Mouse (Mus musculus): ENCODE measurements around the gene Mdm4. TPM values are rescaled to one million over a fixed set of nuclear protein-coding genes. Genes with fewer than 3 reads are reported as not detected.

Gene Mdm4
- polyA plus RNA-seq, 1 experiment from 2014 or later: 33.2 TPM

DNA sequence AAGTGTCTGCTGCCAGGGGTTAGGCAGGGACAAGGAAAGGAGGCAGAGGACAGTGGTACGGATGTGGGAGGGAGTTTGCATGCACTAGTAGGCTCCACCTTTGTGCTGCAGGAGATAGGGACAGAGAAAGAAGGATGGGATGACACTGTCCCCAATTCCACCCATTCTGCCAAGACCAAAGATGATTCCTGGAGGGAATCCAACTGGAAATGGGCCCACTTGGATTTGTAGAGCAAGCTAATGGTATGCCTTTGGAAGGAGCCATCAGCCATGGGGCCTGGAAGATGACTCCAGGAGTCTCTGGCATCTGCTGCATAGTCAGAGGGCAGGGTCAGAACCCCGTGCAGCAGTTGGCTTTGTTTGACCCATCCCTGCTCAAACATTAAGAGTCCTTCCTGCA is 97.9 kb downstream of the Mdm4 start:
- H3K36me3 ChIP-seq (ENCODE audit: control insufficient read depth, insufficient read depth, low read length): no peaks in the 10 kb centered on the region
- H3K9me3 ChIP-seq (ENCODE audit: control insufficient read depth, low read length): no peaks in the 10 kb centered on the region
- no peak overlapping the region for H3K27ac ChIP-seq (replicated peaks; ENCODE audit: low read depth, low read length)
- DNase-seq (ENCODE audit: low spot score) (no peak), ATAC-seq (ENCODE audit: insufficient number of reproducible peaks, low FRiP score, low TSS enrichment, low read depth) (no peak)
- peaks cover 4% of the 10 kb centered on the region; the same call in 1 of the 2 replicates for H3K4me1 ChIP-seq (ENCODE audit: control insufficient read depth, insufficient read depth, low read length)
- WGBS: 78% methylated on average over 2 of the region's 2 CpGs
- no peak overlapping the region for H3K9ac ChIP-seq (ENCODE audit: low read length)
- H3K4me3 ChIP-seq (ENCODE audit: low read depth, low read length): no peak overlapping the region
- no peaks in the 10 kb centered on the region for H3K27me3 ChIP-seq (ENCODE audit: control insufficient read depth, insufficient read depth, low read length)
- H3K4me2 ChIP-seq (ENCODE audit: low read depth, severe bottlenecking): no peak overlapping the region

DNA sequence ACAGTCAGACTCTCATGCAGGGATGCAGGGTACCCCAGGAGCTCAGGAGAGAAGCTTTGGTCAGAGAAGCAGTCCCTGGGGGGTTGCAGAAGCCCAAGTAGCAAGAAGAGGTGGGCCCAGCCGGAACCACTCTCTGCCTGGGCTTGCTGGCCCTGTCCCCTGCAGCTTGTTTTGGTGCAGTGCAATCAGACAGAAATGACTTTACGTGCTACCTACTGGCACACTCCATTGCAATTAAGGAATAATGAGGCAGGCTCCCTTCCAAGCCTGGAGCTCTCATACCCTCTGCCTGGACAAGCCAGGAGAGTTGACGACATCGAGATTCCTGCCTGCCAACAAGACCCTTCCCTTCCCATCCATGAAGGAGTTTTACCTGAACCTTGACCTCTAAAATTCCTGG is 100.1 kb downstream of the Mdm4 start:
- H3K4me3 ChIP-seq (ENCODE audit: low read depth, low read length): no peak overlapping the region
- no peak for ATAC-seq (ENCODE audit: insufficient number of reproducible peaks, low FRiP score, low TSS enrichment, low read depth)
- peaks cover 4% of the 10 kb centered on the region; the same call in 1 of the 2 replicates for H3K4me1 ChIP-seq (ENCODE audit: control insufficient read depth, insufficient read depth, low read length)
- H3K36me3 ChIP-seq (ENCODE audit: control insufficient read depth, insufficient read depth, low read length): no peaks in the 10 kb centered on the region
- no peak for DNase-seq (ENCODE audit: low spot score)
- H3K27me3 ChIP-seq (ENCODE audit: control insufficient read depth, insufficient read depth, low read length): no peaks in the 10 kb centered on the region
- H3K27ac ChIP-seq (replicated peaks; ENCODE audit: low read depth, low read length): no peak overlapping the region
- WGBS: 50% methylated on average over 4 of the region's 4 CpGs
- H3K4me2 ChIP-seq (ENCODE audit: low read depth, severe bottlenecking): no peak overlapping the region
- H3K9ac ChIP-seq (ENCODE audit: low read length): no peak overlapping the region
- no peaks in the 10 kb centered on the region for H3K9me3 ChIP-seq (ENCODE audit: control insufficient read depth, low read length)

DNA sequence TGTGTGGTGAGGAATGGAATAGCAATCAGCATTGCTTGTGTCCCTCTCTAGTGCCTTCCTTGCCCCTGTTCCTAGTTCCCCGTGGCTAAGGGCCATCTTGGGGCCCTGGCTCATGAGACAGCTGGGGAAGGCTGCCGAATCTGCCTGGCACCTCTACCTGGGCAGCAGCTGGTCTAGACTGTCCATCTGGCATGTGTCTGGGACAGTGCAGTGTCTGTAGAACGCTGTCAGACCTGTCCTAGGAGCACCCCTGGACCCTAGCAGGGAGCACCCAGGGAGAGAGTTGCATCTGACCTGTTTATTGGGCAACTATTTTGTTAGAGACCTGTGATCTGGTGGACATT is 101.5 kb downstream of the Mdm4 start:
- ATAC-seq (ENCODE audit: insufficient number of reproducible peaks, low FRiP score, low TSS enrichment, low read depth): no peak
- DNase-seq (ENCODE audit: low spot score): no peak
- no peaks in the 10 kb centered on the region for H3K9me3 ChIP-seq (ENCODE audit: control insufficient read depth, low read length)
- no peak overlapping the region for H3K9ac ChIP-seq (ENCODE audit: low read length)
- no peak overlapping the region for H3K4me3 ChIP-seq (ENCODE audit: low read depth, low read length)
- no peaks in the 10 kb centered on the region for H3K27me3 ChIP-seq (ENCODE audit: control insufficient read depth, insufficient read depth, low read length)
- H3K36me3 ChIP-seq (ENCODE audit: control insufficient read depth, insufficient read depth, low read length): no peaks in the 10 kb centered on the region
- H3K27ac ChIP-seq (replicated peaks; ENCODE audit: low read depth, low read length): no peak overlapping the region
- H3K4me1 ChIP-seq (ENCODE audit: control insufficient read depth, insufficient read depth, low read length): peaks cover 4% of the 10 kb centered on the region; the same call in 1 of the 2 replicates
- no peak overlapping the region for H3K4me2 ChIP-seq (ENCODE audit: low read depth, severe bottlenecking)
- WGBS: 49% methylated on average over 3 of the region's 3 CpGs

DNA sequence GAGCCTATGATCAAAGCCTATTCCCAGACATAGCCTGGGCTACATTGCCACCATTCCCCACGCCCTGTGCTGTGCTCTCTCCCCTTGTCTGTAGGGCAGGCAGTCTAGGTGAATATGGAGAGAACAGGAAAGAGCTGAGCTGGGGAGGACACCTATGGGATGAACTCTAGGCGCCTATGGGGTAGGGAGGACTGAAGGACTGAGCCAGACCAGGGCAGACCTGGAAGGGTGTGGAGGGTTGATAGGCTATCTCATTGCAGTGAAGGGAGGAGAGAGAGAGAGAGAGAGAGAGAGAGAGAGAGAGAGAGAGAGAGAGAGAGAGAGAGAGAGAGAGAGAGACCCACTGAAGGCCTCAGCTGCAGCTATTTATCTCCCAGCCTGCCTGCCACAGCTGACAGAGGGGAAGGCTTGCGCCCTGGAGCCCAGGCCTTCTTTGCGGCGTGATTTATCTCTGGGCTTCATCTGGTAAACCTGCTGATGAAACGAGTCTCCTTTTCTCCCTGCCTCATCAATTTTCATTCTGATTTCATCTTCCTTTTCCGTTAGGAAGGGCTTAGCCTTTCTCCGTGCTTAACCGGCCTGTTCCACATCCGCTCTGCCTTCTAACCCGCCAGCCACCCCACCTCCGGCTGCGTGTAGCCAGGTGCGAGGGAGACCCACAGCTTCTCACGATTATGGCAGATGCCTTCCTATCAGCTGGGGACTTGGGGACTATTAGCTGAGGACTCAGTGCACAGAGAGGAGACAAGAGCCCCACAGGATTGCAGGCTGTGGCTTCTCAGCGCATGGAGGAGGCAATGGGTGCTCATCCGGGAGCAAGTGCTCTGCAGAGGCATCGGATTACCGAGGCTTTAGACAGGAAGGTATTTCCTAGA is 102.1 kb downstream of the Mdm4 start:
- DNase-seq (ENCODE audit: low spot score) (no peak), ATAC-seq (ENCODE audit: insufficient number of reproducible peaks, low FRiP score, low TSS enrichment, low read depth) (no peak)
- WGBS: 36% methylated on average over 19 of the region's 19 CpGs
- Histone ChIP-seq H3K9ac (ENCODE audit: low read length) (no peak overlapping the region), H3K4me1 (ENCODE audit: control insufficient read depth, insufficient read depth, low read length) (peaks cover 4% of the 10 kb centered on the region; the same call in 1 of the 2 replicates), H3K36me3 (ENCODE audit: control insufficient read depth, insufficient read depth, low read length) (no peaks in the 10 kb centered on the region), H3K9me3 (ENCODE audit: control insufficient read depth, low read length) (no peaks in the 10 kb centered on the region), H3K4me2 (ENCODE audit: low read depth, severe bottlenecking) (no peak overlapping the region), H3K27me3 (ENCODE audit: control insufficient read depth, insufficient read depth, low read length) (no peaks in the 10 kb centered on the region), H3K27ac (replicated peaks; ENCODE audit: low read depth, low read length) (no peak overlapping the region), H3K4me3 (ENCODE audit: low read depth, low read length) (no peak overlapping the region)

GRCm38 (mm10) chr1:132925270-132925669 is 105.1 kb downstream of the Mdm4 start:
- Histone ChIP-seq H3K36me3 (ENCODE audit: control insufficient read depth, insufficient read depth, low read length) (no peaks in the 10 kb centered on the region), H3K4me1 (ENCODE audit: control insufficient read depth, insufficient read depth, low read length) (peaks cover 12% of the 10 kb centered on the region), H3K9ac (ENCODE audit: low read length) (no peak overlapping the region), H3K27me3 (ENCODE audit: control insufficient read depth, insufficient read depth, low read length) (no peaks in the 10 kb centered on the region), H3K27ac (replicated peaks; ENCODE audit: low read depth, low read length) (no peak overlapping the region), H3K4me3 (ENCODE audit: low read depth, low read length) (no peak overlapping the region), H3K9me3 (ENCODE audit: control insufficient read depth, low read length) (no peaks in the 10 kb centered on the region), H3K4me2 (ENCODE audit: low read depth, severe bottlenecking) (no peak overlapping the region)
- ATAC-seq (ENCODE audit: insufficient number of reproducible peaks, low FRiP score, low TSS enrichment, low read depth) (no peak), DNase-seq (ENCODE audit: low spot score) (no peak)
- 87% methylated on average over 7 of the region's 7 CpGs for WGBS

DNA sequence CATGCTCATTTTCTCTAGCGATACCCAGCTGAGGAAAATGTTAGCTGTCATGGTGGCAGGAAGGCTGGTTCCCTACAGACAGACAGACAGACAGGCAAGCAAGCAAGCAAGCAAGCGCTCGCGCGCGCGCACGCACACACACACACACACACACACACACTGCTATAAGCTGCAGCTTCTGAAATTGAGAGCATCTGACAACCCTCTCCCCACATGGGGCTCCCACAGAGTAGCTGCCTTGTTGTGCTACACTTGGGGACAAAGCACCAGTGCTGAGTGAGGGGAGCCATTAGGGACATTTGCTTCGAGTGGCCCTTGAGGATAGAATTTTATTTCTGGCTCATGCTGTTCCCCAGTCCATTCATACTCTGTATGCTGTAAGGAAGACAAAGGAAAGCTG is 108.1 kb downstream of the Mdm4 start:
- WGBS: 90% methylated on average over 9 of the region's 9 CpGs
- Histone ChIP-seq H3K27ac (replicated peaks; ENCODE audit: low read depth, low read length) (no peak overlapping the region), H3K9me3 (ENCODE audit: control insufficient read depth, low read length) (no peaks in the 10 kb centered on the region), H3K4me1 (ENCODE audit: control insufficient read depth, insufficient read depth, low read length) (peaks cover 19% of the 10 kb centered on the region), H3K9ac (ENCODE audit: low read length) (no peak overlapping the region), H3K36me3 (ENCODE audit: control insufficient read depth, insufficient read depth, low read length) (no peaks in the 10 kb centered on the region), H3K27me3 (ENCODE audit: control insufficient read depth, insufficient read depth, low read length) (no peaks in the 10 kb centered on the region), H3K4me3 (ENCODE audit: low read depth, low read length) (no peak overlapping the region), H3K4me2 (ENCODE audit: low read depth, severe bottlenecking) (no peak overlapping the region)
- no peak for ATAC-seq (ENCODE audit: insufficient number of reproducible peaks, low FRiP score, low TSS enrichment, low read depth)
- DNase-seq (ENCODE audit: low spot score): no peak

- Histone ChIP-seq H3K4me1 (ENCODE audit: control insufficient read depth, insufficient read depth, low read length) (peaks cover 19% of the 10 kb centered on the region), H3K27me3 (ENCODE audit: control insufficient read depth, insufficient read depth, low read length) (0 out of 2 replicates have a peak, but pooled peaks cover under 1% of the 10 kb centered on the region), H3K27ac (replicated peaks; ENCODE audit: low read depth, low read length) (no peak overlapping the region), H3K4me3 (ENCODE audit: low read depth, low read length) (no peak overlapping the region), H3K4me2 (ENCODE audit: low read depth, severe bottlenecking) (no peak overlapping the region), H3K9ac (ENCODE audit: low read length) (peak overlapping the region; percentile 19; the same call in 1 of the 2 replicates), H3K9me3 (ENCODE audit: control insufficient read depth, low read length) (no peaks in the 10 kb centered on the region), H3K36me3 (ENCODE audit: control insufficient read depth, insufficient read depth, low read length) (no peaks in the 10 kb centered on the region)
- peak; percentile 27 for DNase-seq (ENCODE audit: low spot score)
- WGBS: 10% methylated on average over 13 of the region's 13 CpGs
- no peak for ATAC-seq (ENCODE audit: insufficient number of reproducible peaks, low FRiP score, low TSS enrichment, low read depth)
Measured at GRCm38 (mm10) chr1:132921071-132921470, 109.3 kb downstream of the Mdm4 start.

DNA sequence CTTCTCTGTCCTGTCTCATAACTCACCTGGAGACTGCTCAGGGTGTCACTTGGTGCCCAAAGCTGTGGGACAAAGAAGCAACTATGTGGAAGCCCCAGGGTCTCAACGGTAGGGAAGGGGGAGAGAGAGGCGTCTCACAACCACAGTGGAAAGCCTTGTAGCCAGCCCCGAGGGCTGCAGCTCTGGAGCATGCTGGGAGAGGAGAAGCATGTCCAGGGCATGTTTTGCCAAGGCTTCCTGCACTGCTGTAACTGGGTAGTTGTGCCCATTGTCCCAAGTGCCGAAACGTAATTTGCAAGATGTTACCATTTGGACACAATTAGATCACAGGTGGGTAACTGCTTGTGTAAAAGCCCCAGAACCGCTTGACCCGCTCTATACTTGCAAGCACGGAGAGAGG is 111.1 kb downstream of the Mdm4 start:
- WGBS: 80% methylated on average over 8 of the region's 8 CpGs
- H3K36me3 ChIP-seq (ENCODE audit: control insufficient read depth, insufficient read depth, low read length): no peaks in the 10 kb centered on the region
- H3K4me3 ChIP-seq (ENCODE audit: low read depth, low read length): no peak overlapping the region
- 0 out of 2 replicates have a peak, but pooled peaks cover 2% of the 10 kb centered on the region for H3K27me3 ChIP-seq (ENCODE audit: control insufficient read depth, insufficient read depth, low read length)
- no peaks in the 10 kb centered on the region for H3K9me3 ChIP-seq (ENCODE audit: control insufficient read depth, low read length)
- no peak overlapping the region for H3K27ac ChIP-seq (replicated peaks; ENCODE audit: low read depth, low read length)
- peaks cover 19% of the 10 kb centered on the region for H3K4me1 ChIP-seq (ENCODE audit: control insufficient read depth, insufficient read depth, low read length)
- ATAC-seq (ENCODE audit: insufficient number of reproducible peaks, low FRiP score, low TSS enrichment, low read depth) (no peak), DNase-seq (ENCODE audit: low spot score) (no peak)
- no peak overlapping the region for H3K9ac ChIP-seq (ENCODE audit: low read length)
- no peak overlapping the region for H3K4me2 ChIP-seq (ENCODE audit: low read depth, severe bottlenecking)
